Mouse (Mus musculus): Measurements from ENCODE around the gene Il13ra1. TPM values are rescaled to one million over a fixed set of nuclear protein-coding genes. Genes with fewer than 3 reads are reported as not detected.

Gene Il13ra1
- polyA plus RNA-seq, 1 experiment from 2014 or later, result 27.0 TPM

DNA sequence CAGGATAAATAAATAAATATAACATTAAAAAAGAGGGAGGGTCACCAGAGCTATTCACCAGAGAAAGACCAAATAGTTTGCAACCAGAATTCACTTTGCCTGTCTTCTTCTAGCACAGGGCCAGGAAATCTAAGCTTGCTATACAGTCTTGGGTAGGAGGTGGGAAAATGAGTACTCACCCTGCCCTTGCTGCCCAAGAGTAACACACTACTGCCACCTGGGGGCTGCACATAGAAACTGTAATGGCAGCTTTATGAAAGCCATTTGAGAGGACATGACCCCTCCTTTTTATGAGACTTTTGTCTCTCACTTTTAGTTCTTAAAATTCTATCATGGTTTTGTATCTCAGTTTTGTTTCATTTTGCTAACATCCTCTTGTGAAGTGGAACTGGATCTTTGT is 71.7 kb downstream of the Il13ra1 start:
- Histone ChIP-seq H3K4me3 (ENCODE audit: low read length) (no peak overlapping the region), H3K27me3 (ENCODE audit: control insufficient read depth, insufficient read depth, low read length) (no peaks in the 10 kb centered on the region), H3K27ac (ENCODE audit: low read depth, low read length) (no peak overlapping the region), H3K9ac (ENCODE audit: low read depth, low read length) (no peak overlapping the region), H3K36me3 (ENCODE audit: control insufficient read depth, insufficient read depth, low read length) (no peaks in the 10 kb centered on the region), H3K9me3 (ENCODE audit: control insufficient read depth, low read length) (no peaks in the 10 kb centered on the region), H3K4me1 (ENCODE audit: control insufficient read depth, insufficient read depth, low read length) (no peaks in the 10 kb centered on the region), H3K4me2 (replicated peaks; ENCODE audit: low read depth, low read length) (no peak overlapping the region)
- no peak for ATAC-seq (ENCODE audit: low FRiP score, low TSS enrichment)

DNA sequence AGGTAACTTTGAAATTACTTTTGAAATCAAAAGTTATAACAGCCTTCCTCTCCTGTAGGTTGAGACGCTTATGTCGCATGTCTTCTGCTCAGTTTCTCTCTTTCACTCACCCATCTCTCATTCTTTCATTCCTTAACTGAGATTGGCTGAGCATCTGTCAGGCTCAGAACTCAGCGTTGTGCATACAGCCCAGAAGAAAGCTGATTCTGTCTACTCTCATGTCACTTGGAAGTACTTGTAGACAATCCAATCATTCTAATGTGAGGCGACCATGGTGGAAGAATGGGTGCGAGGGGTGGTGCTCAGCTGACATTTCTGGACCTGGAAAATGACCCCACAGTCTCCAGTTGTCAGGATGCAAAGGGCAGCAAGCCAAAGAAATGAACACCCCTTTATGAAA is 74.1 kb downstream of the Il13ra1 start:
- Histone ChIP-seq H3K27me3 (ENCODE audit: control insufficient read depth, insufficient read depth, low read length) (no peaks in the 10 kb centered on the region), H3K4me2 (replicated peaks; ENCODE audit: low read depth, low read length) (no peak overlapping the region), H3K9me3 (ENCODE audit: control insufficient read depth, low read length) (no peaks in the 10 kb centered on the region), H3K27ac (ENCODE audit: low read depth, low read length) (no peak overlapping the region), H3K4me1 (ENCODE audit: control insufficient read depth, insufficient read depth, low read length) (no peaks in the 10 kb centered on the region), H3K4me3 (ENCODE audit: low read length) (no peak overlapping the region), H3K9ac (ENCODE audit: low read depth, low read length) (no peak overlapping the region), H3K36me3 (ENCODE audit: control insufficient read depth, insufficient read depth, low read length) (no peaks in the 10 kb centered on the region)
- no peak for ATAC-seq (ENCODE audit: low FRiP score, low TSS enrichment)
- 67% methylated on average over 5 of the region's 5 CpGs for WGBS

DNA sequence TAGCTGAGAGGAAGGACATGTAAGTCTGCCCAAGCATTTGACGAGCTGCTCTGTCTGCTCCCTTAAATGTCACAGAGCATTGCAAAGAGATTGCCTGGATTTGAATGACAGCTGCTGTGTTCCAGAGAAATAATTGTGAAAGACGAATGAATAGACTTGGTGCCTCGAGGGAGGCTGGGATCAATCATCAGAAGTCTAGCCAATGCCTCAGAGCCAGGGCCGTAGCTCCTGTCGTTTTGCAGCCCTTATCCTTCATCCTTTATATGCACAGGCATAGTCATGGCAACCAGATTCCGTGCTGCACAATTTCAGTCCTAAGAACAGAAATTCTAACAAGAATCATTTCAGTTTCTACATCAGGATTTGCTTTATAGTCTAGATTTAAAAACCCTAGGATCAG is 74.5 kb downstream of the Il13ra1 start:
- no peak overlapping the region for H3K9ac ChIP-seq (ENCODE audit: low read depth, low read length)
- no peaks in the 10 kb centered on the region for H3K4me1 ChIP-seq (ENCODE audit: control insufficient read depth, insufficient read depth, low read length)
- no peaks in the 10 kb centered on the region for H3K36me3 ChIP-seq (ENCODE audit: control insufficient read depth, insufficient read depth, low read length)
- no peak overlapping the region for H3K4me3 ChIP-seq (ENCODE audit: low read length)
- H3K27ac ChIP-seq (ENCODE audit: low read depth, low read length), result no peak overlapping the region
- H3K4me2 ChIP-seq (replicated peaks; ENCODE audit: low read depth, low read length), result no peak overlapping the region
- H3K27me3 ChIP-seq (ENCODE audit: control insufficient read depth, insufficient read depth, low read length), result no peaks in the 10 kb centered on the region
- no peaks in the 10 kb centered on the region for H3K9me3 ChIP-seq (ENCODE audit: control insufficient read depth, low read length)
- no peak for ATAC-seq (ENCODE audit: low FRiP score, low TSS enrichment)
- WGBS, result 61% methylated on average over 6 of the region's 6 CpGs

DNA sequence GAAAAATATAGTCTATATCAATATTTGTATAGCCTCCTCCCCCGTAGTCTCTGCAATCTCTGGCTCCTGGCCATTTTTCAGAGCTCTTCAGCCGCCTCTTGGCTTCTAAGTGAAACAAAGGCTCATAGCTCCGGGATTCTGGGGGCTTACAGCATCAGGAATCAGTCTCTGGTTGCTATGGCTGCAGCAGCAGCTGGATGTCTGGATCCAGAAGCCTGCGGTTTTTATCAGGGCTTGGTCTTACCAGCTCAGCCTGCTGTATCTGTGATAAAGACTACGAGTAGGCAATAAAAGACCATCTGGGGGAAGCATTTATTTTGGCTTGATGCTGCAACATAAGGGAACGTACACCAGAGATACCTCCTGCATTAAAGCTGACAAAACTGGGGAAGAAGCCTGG is 82.0 kb downstream of the Il13ra1 start:
- no peaks in the 10 kb centered on the region for H3K4me1 ChIP-seq (ENCODE audit: control insufficient read depth, insufficient read depth, low read length)
- no peak overlapping the region for H3K27ac ChIP-seq (ENCODE audit: low read depth, low read length)
- no peak for ATAC-seq (ENCODE audit: low FRiP score, low TSS enrichment)
- 47% methylated on average over 6 of the region's 6 CpGs for WGBS
- H3K9me3 ChIP-seq (ENCODE audit: control insufficient read depth, low read length), result no peaks in the 10 kb centered on the region
- no peaks in the 10 kb centered on the region for H3K36me3 ChIP-seq (ENCODE audit: control insufficient read depth, insufficient read depth, low read length)
- H3K4me2 ChIP-seq (replicated peaks; ENCODE audit: low read depth, low read length), result no peak overlapping the region
- H3K4me3 ChIP-seq (ENCODE audit: low read length), result no peak overlapping the region
- H3K9ac ChIP-seq (ENCODE audit: low read depth, low read length), result no peak overlapping the region
- H3K27me3 ChIP-seq (ENCODE audit: control insufficient read depth, insufficient read depth, low read length), result no peaks in the 10 kb centered on the region

DNA sequence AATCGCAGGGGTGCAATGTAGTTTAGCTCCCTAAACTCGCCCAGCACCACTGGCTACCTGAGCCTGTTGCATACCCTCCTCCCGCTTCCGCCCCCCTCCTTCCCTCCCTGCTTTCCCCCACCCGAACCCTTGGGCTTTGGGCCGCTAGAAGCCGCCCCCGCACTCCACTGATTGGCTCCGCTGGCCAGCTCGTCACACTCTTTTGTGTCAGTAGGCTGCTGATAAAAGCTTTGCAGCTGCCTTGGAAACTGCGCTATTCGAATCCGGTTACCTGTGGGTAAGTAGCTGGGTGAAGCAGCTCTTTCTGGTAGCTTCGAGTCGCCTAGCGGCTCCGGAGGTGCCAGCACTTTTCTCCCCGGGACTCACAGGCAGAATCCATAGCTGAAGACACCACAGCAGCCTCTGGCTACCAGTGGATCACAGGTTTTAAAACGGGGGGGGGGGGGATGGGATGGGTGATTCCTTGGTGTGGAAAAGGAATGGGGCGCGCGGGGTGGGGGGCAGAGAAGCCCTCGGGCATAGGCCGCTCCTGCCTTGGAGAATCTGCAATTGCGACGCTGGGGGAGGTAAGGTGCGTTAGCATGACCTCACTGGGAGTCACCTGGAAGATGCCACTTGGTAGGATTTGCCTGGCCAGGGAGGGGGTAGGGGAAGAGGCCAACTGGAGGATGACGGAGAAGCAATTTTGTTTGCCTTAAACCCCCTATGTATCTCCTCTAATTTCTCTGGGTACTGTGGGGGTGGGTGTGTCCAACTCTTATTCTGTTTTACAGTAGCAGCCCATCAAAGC is 84.0 kb downstream of the Il13ra1 start, which contains the start of gene Zcchc12:
Gene Zcchc12 (plus strand): TSS at position 169 of the 790 bp plus-strand sequence.
- ATAC-seq (ENCODE audit: low FRiP score, low TSS enrichment), result peak; percentile 80
- peak within 1 kb of the TSS; percentile 21 for H3K4me3 ChIP-seq (ENCODE audit: low read length)
- no peaks in the 10 kb centered on the region for H3K36me3 ChIP-seq (ENCODE audit: control insufficient read depth, insufficient read depth, low read length)
- 24% methylated on average over 28 of the region's 28 CpGs for WGBS
- no peaks in the 10 kb centered on the region for H3K4me1 ChIP-seq (ENCODE audit: control insufficient read depth, insufficient read depth, low read length)
- H3K27me3 ChIP-seq (ENCODE audit: control insufficient read depth, insufficient read depth, low read length), result no peaks in the 10 kb centered on the region
- no peaks in the 10 kb centered on the region for H3K9me3 ChIP-seq (ENCODE audit: control insufficient read depth, low read length)
- no peak within 1 kb of the TSS for H3K27ac ChIP-seq (ENCODE audit: low read depth, low read length)
- peak within 1 kb of the TSS; percentile 12; the same call in 1 of the 2 replicates for H3K9ac ChIP-seq (ENCODE audit: low read depth, low read length)
- peak within 1 kb of the TSS; percentile 40 for H3K4me2 ChIP-seq (replicated peaks; ENCODE audit: low read depth, low read length)

DNA sequence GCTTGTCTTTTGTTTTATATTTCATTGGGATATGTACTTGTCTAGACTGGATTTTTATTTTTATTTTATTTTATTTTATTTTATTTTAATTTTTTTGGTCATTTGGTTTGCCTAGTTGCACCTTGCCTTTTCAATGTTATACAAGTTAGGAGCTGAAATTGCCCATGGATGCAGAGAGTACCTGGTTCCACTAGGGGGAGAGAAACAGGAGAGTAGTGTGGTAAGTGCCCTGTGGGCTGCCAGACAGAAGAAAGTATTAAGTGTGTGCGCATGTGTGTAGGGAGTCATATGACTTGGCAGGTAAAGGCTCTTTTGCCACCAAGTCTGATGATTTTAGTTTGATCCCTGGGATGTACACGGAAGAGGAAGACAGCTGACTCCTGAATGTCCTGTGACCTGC is 97.6 kb downstream of the Il13ra1 start:
- no peaks in the 10 kb centered on the region for H3K27me3 ChIP-seq (ENCODE audit: control insufficient read depth, insufficient read depth, low read length)
- 70% methylated on average over 2 of the region's 2 CpGs for WGBS
- no peaks in the 10 kb centered on the region for H3K9me3 ChIP-seq (ENCODE audit: control insufficient read depth, low read length)
- no peak overlapping the region for H3K4me2 ChIP-seq (replicated peaks; ENCODE audit: low read depth, low read length)
- no peak overlapping the region for H3K4me3 ChIP-seq (ENCODE audit: low read length)
- no peak overlapping the region for H3K27ac ChIP-seq (ENCODE audit: low read depth, low read length)
- no peak overlapping the region for H3K9ac ChIP-seq (ENCODE audit: low read depth, low read length)
- ATAC-seq (ENCODE audit: low FRiP score, low TSS enrichment), result no peak
- H3K4me1 ChIP-seq (ENCODE audit: control insufficient read depth, insufficient read depth, low read length), result no peaks in the 10 kb centered on the region
- H3K36me3 ChIP-seq (ENCODE audit: control insufficient read depth, insufficient read depth, low read length), result no peaks in the 10 kb centered on the region

DNA sequence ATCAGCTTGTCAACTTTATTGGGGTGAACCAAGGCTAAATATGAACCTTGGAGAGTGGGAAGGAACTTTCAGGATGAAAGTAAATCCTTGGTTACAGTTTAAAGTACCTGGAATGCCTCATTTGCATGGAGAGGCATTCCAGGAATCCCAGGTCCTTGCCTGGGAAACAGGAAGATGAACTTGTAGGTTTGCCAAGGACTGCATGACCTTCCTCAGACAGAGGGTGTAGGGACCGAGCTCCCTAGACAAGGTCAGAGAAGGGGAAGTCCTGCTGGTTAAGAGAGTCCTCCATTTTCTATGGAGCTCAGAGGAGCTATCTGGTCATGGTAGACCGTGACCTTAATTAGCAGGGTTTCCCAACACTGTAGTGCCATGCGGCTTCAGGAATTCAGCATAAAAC is 99.3 kb downstream of the Il13ra1 start:
- no peaks in the 10 kb centered on the region for H3K27me3 ChIP-seq (ENCODE audit: control insufficient read depth, insufficient read depth, low read length)
- H3K9me3 ChIP-seq (ENCODE audit: control insufficient read depth, low read length), result no peaks in the 10 kb centered on the region
- H3K4me3 ChIP-seq (ENCODE audit: low read length), result no peak overlapping the region
- 84% methylated on average over 3 of the region's 3 CpGs for WGBS
- H3K4me1 ChIP-seq (ENCODE audit: control insufficient read depth, insufficient read depth, low read length), result no peaks in the 10 kb centered on the region
- ATAC-seq (ENCODE audit: low FRiP score, low TSS enrichment), result no peak
- no peaks in the 10 kb centered on the region for H3K36me3 ChIP-seq (ENCODE audit: control insufficient read depth, insufficient read depth, low read length)
- H3K27ac ChIP-seq (ENCODE audit: low read depth, low read length), result no peak overlapping the region
- no peak overlapping the region for H3K9ac ChIP-seq (ENCODE audit: low read depth, low read length)
- H3K4me2 ChIP-seq (replicated peaks; ENCODE audit: low read depth, low read length), result no peak overlapping the region

Other genes starting within 250 kb of the Il13ra1 start
- gene Dock11, start 223.3 kb upstream of the Il13ra1 start, polyA plus RNA-seq (2014; fragmentation: Nextera tagmentation; extraction: Ambion mirVana), result 14.2 and 22.8 TPM in 2 replicates
- 3.9 and 4.8 TPM in 2 replicates for gene Zcchc12, start 83.8 kb downstream of the Il13ra1 start, polyA plus RNA-seq (2014; fragmentation: Nextera tagmentation; extraction: Ambion mirVana)
- 0.49 and 0.77 TPM in 2 replicates for gene Lonrf3, start 216.2 kb downstream of the Il13ra1 start, polyA plus RNA-seq (2014; fragmentation: Nextera tagmentation; extraction: Ambion mirVana)

Data from kidney, embryonic 14.5 days (tissue).